Mouse (Mus musculus): ENCODE data around the gene Cstf1. TPM values are rescaled to one million over a fixed set of nuclear protein-coding genes. Genes with fewer than 3 reads are reported as not detected.

The Cstf1 gene
- polyA plus RNA-seq, 1 experiment from 2014 or later, result 20.7 TPM

DNA sequence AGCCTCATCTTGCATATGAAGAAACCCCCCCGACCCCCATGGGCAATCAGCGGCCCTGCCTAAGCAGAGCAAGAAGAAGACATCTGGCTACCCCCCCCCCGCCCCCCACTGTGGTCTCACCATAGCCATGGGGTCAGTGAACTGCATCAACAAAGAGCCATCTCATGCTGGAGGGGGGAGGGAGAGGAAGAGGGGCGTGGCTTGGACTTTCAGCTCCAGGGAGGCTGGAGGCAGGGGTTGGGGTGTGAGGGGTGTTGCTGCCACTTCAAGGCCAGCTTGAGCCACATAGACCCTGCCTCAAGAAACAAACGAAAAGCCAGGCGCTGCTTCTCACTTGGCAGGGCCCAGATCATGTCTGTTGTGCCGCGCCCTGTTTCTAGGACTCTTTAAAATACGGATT, 25.5 kb downstream of the Cstf1 start:
- Histone ChIP-seq H3K4me2 (no peak overlapping the region), H3K36me3 (replicated peaks) (no peaks in the 10 kb centered on the region), H3K9me3 (replicated peaks) (no peaks in the 10 kb centered on the region), H3K27ac (replicated peaks) (no peak overlapping the region), H3K4me1 (replicated peaks) (peaks cover 21% of the 10 kb centered on the region), H3K4me3 (replicated peaks) (no peak overlapping the region), H3K27me3 (no peaks in the 10 kb centered on the region), H3K9ac (no peak overlapping the region)
- WGBS (ENCODE audit: insufficient replicate concordance), result 58% methylated on average over 9 of the region's 9 CpGs
- no peak for ATAC-seq (ENCODE audit: insufficient read depth)

- H3K4me3 ChIP-seq (replicated peaks), result no peak overlapping the region
- WGBS (ENCODE audit: insufficient replicate concordance), result 28% methylated on average over 9 of the region's 9 CpGs
Observed at GRCm38 (mm10) chr2:172399901-172400300, 29.4 kb downstream of the Cstf1 start.

DNA sequence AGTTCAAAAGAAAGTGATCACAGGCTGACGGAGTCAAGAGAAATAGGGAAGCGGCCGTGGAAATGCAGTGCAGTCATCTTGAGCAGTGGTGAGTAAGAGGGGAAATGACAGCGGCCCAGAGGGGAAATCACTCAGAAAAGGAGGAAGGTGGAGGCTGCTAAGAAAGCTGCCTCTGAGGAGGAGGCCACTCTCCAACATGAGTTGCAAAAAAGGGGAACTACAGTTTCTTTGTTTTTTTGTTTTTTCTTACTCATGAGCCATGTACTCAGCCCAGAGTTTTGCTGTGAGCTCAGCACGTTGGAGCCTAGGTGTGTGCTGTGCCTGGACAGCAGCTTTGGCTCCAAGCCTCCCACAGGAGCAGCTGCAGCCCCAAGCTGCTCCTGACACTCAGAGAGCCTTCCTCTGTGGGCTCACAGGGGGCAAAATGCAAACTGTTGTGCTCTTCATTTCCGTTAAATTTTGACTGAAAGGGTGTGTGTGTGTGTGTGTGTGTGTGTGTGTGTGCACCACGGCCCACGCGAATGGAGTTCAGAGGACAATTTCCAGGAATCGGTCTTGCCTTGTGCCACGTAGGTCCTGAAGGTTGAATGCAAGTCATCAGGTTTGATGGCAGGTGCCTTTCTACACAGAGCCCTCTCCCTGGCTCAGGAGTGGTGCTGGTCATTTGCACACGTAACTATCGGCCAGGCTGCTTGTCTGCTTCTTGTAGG, 30.8 kb downstream of the Cstf1 start:
- H3K36me3 ChIP-seq (replicated peaks), result no peaks in the 10 kb centered on the region
- H3K27ac ChIP-seq (replicated peaks), result peak overlapping the region; percentile 68
- no peaks in the 10 kb centered on the region for H3K9me3 ChIP-seq (replicated peaks)
- ATAC-seq (ENCODE audit: insufficient read depth), result peak; percentile 45
- H3K4me2 ChIP-seq, result no peak overlapping the region
- WGBS (ENCODE audit: insufficient replicate concordance), result 22% methylated on average over 13 of the region's 13 CpGs
- H3K9ac ChIP-seq, result no peak overlapping the region
- H3K27me3 ChIP-seq, result no peaks in the 10 kb centered on the region
- H3K4me3 ChIP-seq (replicated peaks), result no peak overlapping the region
- peaks cover 12% of the 10 kb centered on the region for H3K4me1 ChIP-seq (replicated peaks)

More at GRCm38 (mm10) chr2:172399901-172400300, 29.4 kb downstream of the Cstf1 start:
- Histone ChIP-seq H3K36me3 (replicated peaks) (no peaks in the 10 kb centered on the region), H3K27me3 (no peaks in the 10 kb centered on the region), H3K9me3 (replicated peaks) (no peaks in the 10 kb centered on the region), H3K27ac (replicated peaks) (no peak overlapping the region), H3K9ac (no peak overlapping the region), H3K4me2 (no peak overlapping the region), H3K4me1 (replicated peaks) (peaks cover 12% of the 10 kb centered on the region)
- ATAC-seq (ENCODE audit: insufficient read depth), result peak; percentile 29; the same call in 1 of the 2 replicates

GRCm38 (mm10) chr2:172404239-172404638, 33.8 kb downstream of the Cstf1 start:
- H3K4me2 ChIP-seq, result no peak overlapping the region
- no peak overlapping the region for H3K4me3 ChIP-seq (replicated peaks)
- no peak for ATAC-seq (ENCODE audit: insufficient read depth)
- no peaks in the 10 kb centered on the region for H3K36me3 ChIP-seq (replicated peaks)
- H3K9ac ChIP-seq, result no peak overlapping the region
- 48% methylated on average over 7 of the region's 7 CpGs for WGBS (ENCODE audit: insufficient replicate concordance)
- H3K9me3 ChIP-seq (replicated peaks), result no peaks in the 10 kb centered on the region
- H3K4me1 ChIP-seq (replicated peaks), result peaks cover 5% of the 10 kb centered on the region; the same call in 1 of the 2 replicates
- H3K27ac ChIP-seq (replicated peaks), result no peak overlapping the region
- H3K27me3 ChIP-seq, result no peaks in the 10 kb centered on the region

- H3K9ac ChIP-seq, result no peak overlapping the region
- no peaks in the 10 kb centered on the region for H3K9me3 ChIP-seq (replicated peaks)
- H3K27ac ChIP-seq (replicated peaks), result no peak overlapping the region
- no peaks in the 10 kb centered on the region; the same call in 1 of the 2 replicates for H3K4me1 ChIP-seq (replicated peaks)
- no peak for ATAC-seq (ENCODE audit: insufficient read depth)
- no peaks in the 10 kb centered on the region for H3K27me3 ChIP-seq
- no peaks in the 10 kb centered on the region for H3K36me3 ChIP-seq (replicated peaks)
- no peak overlapping the region for H3K4me3 ChIP-seq (replicated peaks)
- 24% methylated on average over 3 of the region's 3 CpGs for WGBS (ENCODE audit: insufficient replicate concordance)
- H3K4me2 ChIP-seq, result no peak overlapping the region
Observed at GRCm38 (mm10) chr2:172405011-172405410, 34.5 kb downstream of the Cstf1 start.

GRCm38 (mm10) chr2:172406173-172406572, 35.7 kb downstream of the Cstf1 start:
- Histone ChIP-seq H3K4me2 (no peak overlapping the region), H3K9me3 (replicated peaks) (no peaks in the 10 kb centered on the region), H3K27me3 (no peaks in the 10 kb centered on the region), H3K36me3 (replicated peaks) (no peaks in the 10 kb centered on the region), H3K4me1 (replicated peaks) (no peaks in the 10 kb centered on the region; the same call in 1 of the 2 replicates), H3K9ac (no peak overlapping the region), H3K4me3 (replicated peaks) (no peak overlapping the region), H3K27ac (replicated peaks) (no peak overlapping the region)
- ATAC-seq (ENCODE audit: insufficient read depth), result no peak
- WGBS (ENCODE audit: insufficient replicate concordance), result 35% methylated on average over 4 of the region's 4 CpGs

- no peak for ATAC-seq (ENCODE audit: insufficient read depth)
- no peaks in the 10 kb centered on the region for H3K9me3 ChIP-seq (replicated peaks)
- H3K27ac ChIP-seq (replicated peaks), result no peak overlapping the region
- H3K4me3 ChIP-seq (replicated peaks), result no peak overlapping the region
- WGBS (ENCODE audit: insufficient replicate concordance), result 59% methylated on average over 2 of the region's 2 CpGs
- peaks cover 6% of the 10 kb centered on the region; the same call in 1 of the 2 replicates for H3K4me1 ChIP-seq (replicated peaks)
- H3K9ac ChIP-seq, result no peak overlapping the region
- H3K27me3 ChIP-seq, result no peaks in the 10 kb centered on the region
- no peak overlapping the region for H3K4me2 ChIP-seq
- H3K36me3 ChIP-seq (replicated peaks), result no peaks in the 10 kb centered on the region
Observed at GRCm38 (mm10) chr2:172407499-172407898, 37.0 kb downstream of the Cstf1 start.

DNA sequence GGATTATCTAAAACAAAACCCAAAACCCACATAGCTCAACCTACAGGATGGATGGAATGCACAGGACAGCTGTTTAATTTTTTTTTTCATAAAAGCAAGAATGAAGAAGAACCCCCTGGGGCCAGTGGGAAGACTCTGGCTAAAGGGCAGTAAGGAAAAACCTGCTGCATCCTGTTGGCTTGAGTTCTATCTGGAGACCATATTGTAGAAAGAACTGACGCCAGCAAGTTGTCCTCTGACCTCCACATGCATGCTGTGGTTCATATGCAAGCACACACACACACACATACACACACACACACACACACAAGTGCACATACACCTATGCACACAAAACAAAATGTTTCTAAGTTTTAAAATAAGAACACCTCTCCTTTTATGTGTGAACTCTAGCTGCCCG, 40.2 kb downstream of the Cstf1 start:
- no peak overlapping the region for H3K27ac ChIP-seq (replicated peaks)
- H3K4me2 ChIP-seq, result no peak overlapping the region
- no peak overlapping the region for H3K4me3 ChIP-seq (replicated peaks)
- H3K9ac ChIP-seq, result no peak overlapping the region
- ATAC-seq (ENCODE audit: insufficient read depth), result no peak
- H3K4me1 ChIP-seq (replicated peaks), result peaks cover 16% of the 10 kb centered on the region; the same call in 1 of the 2 replicates
- no peaks in the 10 kb centered on the region for H3K9me3 ChIP-seq (replicated peaks)
- 52% methylated on average over 2 of the region's 2 CpGs for WGBS (ENCODE audit: insufficient replicate concordance)
- H3K36me3 ChIP-seq (replicated peaks), result no peaks in the 10 kb centered on the region
- no peaks in the 10 kb centered on the region for H3K27me3 ChIP-seq

GRCm38 (mm10) chr2:172411091-172411490, 40.6 kb downstream of the Cstf1 start:
- Histone ChIP-seq H3K27ac (replicated peaks) (no peak overlapping the region), H3K4me3 (replicated peaks) (no peak overlapping the region), H3K36me3 (replicated peaks) (no peaks in the 10 kb centered on the region), H3K9me3 (replicated peaks) (no peaks in the 10 kb centered on the region), H3K4me1 (replicated peaks) (peaks cover 16% of the 10 kb centered on the region; the same call in 1 of the 2 replicates), H3K27me3 (no peaks in the 10 kb centered on the region), H3K4me2 (no peak overlapping the region), H3K9ac (no peak overlapping the region)
- no peak for ATAC-seq (ENCODE audit: insufficient read depth)
- 75% methylated on average over 11 of the region's 11 CpGs for WGBS (ENCODE audit: insufficient replicate concordance)

DNA sequence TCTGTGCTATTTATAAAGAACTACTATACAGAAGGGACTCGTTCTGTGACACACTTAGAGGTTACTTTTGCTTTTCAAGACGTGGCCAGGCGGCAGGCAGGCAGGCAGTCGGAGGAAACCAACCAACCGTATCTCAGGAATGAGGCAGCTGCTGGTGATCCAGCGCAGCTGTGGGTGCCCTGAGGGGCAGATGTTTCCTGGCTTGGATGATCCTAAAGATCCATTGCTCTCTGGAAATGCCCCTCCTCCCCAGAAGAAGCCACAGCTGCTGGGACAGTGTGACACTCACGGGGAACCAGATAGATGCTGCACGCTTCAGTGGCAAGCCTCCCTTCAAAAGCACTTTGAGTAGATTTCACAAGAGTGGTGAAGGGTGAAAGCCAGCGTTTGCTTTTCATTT, 42.0 kb downstream of the Cstf1 start:
- Histone ChIP-seq H3K27ac (replicated peaks) (no peak overlapping the region), H3K9me3 (replicated peaks) (no peaks in the 10 kb centered on the region), H3K4me2 (no peak overlapping the region; the same call in 1 of the 2 replicates), H3K4me3 (replicated peaks) (no peak overlapping the region), H3K4me1 (replicated peaks) (peaks cover 16% of the 10 kb centered on the region; the same call in 1 of the 2 replicates), H3K27me3 (no peaks in the 10 kb centered on the region), H3K9ac (no peak overlapping the region), H3K36me3 (replicated peaks) (no peaks in the 10 kb centered on the region)
- no peak for ATAC-seq (ENCODE audit: insufficient read depth)
- WGBS (ENCODE audit: insufficient replicate concordance), result 7% methylated on average over 9 of the region's 9 CpGs

DNA sequence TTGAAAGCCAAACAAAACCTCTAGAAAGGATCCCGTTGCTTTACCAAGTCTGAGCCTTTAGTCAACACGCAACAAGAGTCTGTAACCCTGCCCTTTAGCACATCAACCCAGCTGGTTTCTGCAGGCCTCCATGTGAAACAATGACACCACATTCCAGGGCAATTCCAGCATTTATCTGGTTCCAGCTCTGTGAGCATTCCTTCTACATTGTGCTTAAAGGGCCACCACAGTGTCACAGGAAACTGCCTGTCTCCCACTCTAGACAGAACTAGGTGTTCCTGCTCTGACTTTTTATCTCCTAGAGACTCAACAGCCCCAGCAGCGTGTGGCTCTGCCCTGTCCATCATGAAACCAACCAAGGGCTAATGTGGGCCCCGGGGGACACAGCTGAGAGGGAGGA, 42.8 kb downstream of the Cstf1 start:
- H3K36me3 ChIP-seq (replicated peaks), result no peaks in the 10 kb centered on the region
- H3K9ac ChIP-seq, result no peak overlapping the region
- 30% methylated on average over 4 of the region's 4 CpGs for WGBS (ENCODE audit: insufficient replicate concordance)
- H3K27me3 ChIP-seq, result no peaks in the 10 kb centered on the region
- H3K9me3 ChIP-seq (replicated peaks), result no peaks in the 10 kb centered on the region
- H3K4me3 ChIP-seq (replicated peaks), result no peak overlapping the region
- H3K27ac ChIP-seq (replicated peaks), result no peak overlapping the region
- ATAC-seq (ENCODE audit: insufficient read depth), result 0 out of 2 replicates have a peak, but pooled peaks have one; percentile 34
- peaks cover 16% of the 10 kb centered on the region; the same call in 1 of the 2 replicates for H3K4me1 ChIP-seq (replicated peaks)
- no peak overlapping the region for H3K4me2 ChIP-seq
